Mouse (Mus musculus): ENCODE data around the gene Gh.

Gh gene

GRCm38 (mm10) chr11:106269060-106269431 lies 32.6 kb downstream of the Gh start:
- DNase-seq (ENCODE audit: low spot score in 2 of 2), result no peak

GRCm38 (mm10) chr11:106268326-106269059 lies 33.2 kb downstream of the Gh start:
- peak in 1 of 2 experiments; percentile 69 for DNase-seq (ENCODE audit: low spot score in 2 of 2)

DNA sequence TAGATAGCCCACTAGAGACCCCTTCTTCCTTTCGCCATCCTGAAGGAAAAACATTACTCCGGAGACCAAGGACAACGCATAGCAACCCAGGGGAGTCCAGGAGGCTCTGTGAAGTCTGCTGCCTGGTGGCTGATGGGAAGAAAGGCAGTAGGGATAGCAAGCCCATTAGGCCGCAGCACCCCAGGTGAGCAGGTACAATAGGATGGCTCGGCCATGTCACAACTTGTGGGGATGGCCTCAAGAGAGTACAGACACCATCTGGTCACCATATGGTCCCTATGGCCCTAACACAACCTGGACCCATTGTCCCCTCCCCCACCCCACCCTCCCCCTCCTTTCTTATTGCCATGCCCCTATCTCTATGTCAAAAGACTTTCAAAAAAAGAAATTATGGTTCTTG lies 33.8 kb downstream of the Gh start:
- DNase-seq (ENCODE audit: low spot score in 2 of 2), result no peak

- DNase-seq (ENCODE audit: low spot score in 2 of 2), result no peak
Measured at GRCm38 (mm10) chr11:106267311-106267852, 34.3 kb downstream of the Gh start.

DNA sequence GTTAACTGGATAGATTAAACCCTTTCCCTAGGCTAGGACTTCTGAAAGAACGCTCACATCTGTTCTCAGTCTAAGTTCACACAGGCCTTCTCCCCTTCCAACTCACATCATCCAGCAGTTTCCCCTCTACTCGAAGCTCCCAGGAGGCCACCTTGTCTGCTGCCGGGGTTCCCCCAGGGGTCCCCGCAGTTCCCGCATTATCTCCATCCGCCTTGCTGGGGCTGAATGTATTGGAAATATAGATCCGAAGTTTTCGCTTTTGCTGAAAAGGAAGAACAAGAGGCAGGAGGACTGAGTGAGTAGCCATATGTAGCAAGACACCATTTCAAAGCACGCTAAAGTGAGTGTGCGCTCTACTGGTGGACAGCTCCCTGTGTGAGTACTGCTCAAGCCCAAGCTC lies 35.2 kb downstream of the Gh start:
- DNase-seq (ENCODE audit: low spot score in 2 of 2), result no peak

DNA sequence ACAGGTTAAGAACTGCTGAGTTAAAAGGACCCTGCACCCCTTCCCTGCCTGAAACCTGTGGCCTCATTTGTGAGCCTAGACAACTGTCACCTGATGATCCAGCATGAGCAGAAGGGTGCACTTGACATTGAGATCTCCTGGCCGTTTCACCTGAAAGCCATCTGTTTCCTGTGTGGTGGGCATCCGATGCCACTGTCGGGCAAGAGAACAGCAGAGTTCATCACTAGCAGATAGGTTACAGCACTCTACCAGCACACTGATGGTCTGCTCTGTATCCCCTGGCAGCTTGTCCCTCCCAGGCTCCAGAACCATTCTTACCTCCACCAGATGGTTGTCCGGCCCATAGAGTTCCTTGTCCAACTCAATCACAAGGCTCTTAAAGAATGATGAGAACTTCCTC lies 36.1 kb downstream of the Gh start:
- DNase-seq (ENCODE audit: low spot score in 2 of 2), result no peak

DNA sequence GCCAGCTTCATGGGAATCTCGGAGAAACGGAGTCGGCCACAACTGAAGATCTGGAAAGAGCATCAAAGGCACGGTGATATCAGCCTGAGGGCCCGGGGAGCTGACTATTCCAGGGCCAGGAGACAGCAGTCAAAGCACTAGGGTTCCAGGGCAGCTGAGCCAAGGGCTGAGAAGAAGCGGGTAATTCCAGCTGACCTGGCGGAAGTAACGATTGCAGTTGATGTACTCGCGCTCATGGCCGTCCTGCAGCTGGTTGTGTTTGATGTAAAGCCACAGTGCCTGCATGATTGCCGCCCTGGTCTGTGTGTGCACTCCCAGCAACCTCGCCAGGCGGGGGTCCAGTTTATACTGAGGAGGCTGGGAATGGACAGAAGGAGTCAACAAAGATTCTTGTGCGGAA lies 36.7 kb downstream of the Gh start:
- no peak for DNase-seq (ENCODE audit: low spot score in 2 of 2)

GRCm38 (mm10) chr11:106263963-106264362 lies 37.7 kb downstream of the Gh start:
- no peak for DNase-seq (ENCODE audit: low spot score in 2 of 2)

- DNase-seq (ENCODE audit: low spot score in 2 of 2), result no peak
Measured at GRCm38 (mm10) chr11:106260826-106261450, 40.7 kb downstream of the Gh start.

DNA sequence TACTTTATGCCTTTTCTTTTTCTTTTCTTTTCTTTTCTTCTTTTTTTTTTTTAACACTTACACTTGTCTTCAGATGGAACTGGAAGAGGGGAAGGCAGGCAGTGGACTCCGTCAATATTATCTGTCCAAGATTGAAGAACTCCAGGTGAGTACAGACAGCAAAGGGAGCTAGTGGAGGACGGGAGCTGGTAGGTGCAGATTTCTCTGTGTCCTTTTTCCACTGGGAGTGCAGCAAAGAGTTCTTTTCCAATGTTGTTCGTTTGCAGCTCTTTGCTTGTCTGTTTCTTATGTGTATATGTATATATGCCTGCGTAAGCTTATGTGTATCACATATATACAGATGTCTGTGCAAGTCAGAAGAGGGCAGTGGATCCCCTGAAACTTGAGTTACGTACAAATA lies 44.9 kb downstream of the Gh start:
- DNase-seq (ENCODE audit: low spot score in 2 of 2), result no peak

DNA sequence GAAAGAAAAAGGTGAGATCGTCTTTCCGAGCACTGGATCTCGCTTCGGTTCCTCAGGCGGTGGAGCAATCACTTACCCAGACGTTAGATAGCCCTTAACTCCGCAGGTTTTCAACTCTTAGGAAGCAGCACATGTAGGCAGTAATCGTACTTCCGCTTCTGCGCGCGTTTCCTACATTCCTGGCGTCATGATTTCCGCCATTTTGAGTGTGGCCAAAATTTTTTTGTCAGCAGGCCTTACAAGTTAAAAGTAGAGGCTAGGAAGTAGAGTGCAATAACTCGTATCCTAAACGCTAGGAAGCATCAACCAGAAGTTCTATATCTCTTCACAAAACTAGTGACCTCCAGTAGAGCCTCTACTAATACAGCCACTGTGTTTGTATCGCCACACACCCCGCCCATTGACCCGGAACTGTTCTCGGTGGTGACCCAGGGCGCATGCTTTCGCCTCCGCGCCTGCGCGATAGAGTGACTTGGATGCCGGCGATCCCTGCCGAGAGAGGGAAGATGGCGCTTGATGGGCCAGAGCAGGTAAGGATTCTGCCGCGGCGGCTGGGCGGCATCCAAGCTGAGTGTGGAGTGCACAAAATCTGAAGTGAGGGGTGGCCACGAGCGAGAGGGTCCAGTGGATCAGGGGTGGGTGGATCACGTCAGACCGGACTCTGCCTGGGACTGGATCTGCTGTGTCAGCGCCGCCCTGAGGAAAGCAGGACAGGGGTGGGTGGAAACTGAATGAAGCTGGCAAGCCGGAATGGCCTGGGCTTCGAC lies 45.8 kb downstream of the Gh start, which contains the start of the genes Ftsj3 and Psmc5:
Gene Ftsj3 (minus strand): TSS at position 395 of the 767 bp plus-strand sequence.
Gene Psmc5 (plus strand): TSS at position 470 of the 767 bp plus-strand sequence.
- DNase-seq (ENCODE audit: low spot score in 2 of 2), result peak; percentile 94 to 97

DNA sequence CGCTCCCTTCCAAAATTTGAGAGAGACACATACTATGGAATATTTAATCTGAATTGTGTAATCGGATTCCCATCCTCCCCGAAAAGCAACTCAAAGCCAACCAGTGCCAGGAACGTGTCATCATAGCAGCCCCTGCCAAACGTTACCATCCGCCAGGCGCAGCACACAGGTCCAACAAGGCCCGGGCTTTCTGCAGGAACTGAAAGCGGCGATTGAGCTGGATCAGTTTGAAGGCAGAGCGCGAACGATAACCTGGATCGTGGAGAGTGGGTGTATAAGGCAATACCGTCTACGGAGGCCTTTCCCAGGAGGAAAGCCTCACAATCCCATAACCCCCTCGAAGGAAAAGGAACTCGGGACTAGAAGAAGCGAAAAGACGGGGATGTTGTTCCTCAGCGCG lies 46.5 kb downstream of the Gh start:
- DNase-seq (ENCODE audit: low spot score in 2 of 2), result no peak

- DNase-seq (ENCODE audit: low spot score in 2 of 2), result no peak
Measured at GRCm38 (mm10) chr11:106254767-106255166, 46.9 kb downstream of the Gh start.
